Mouse (Mus musculus) forebrain, embryonic 13.5 days (tissue): ENCODE results near the gene Abhd17a. TPM values are rescaled to one million over a fixed set of nuclear protein-coding genes. Genes with fewer than 3 reads are reported as not detected.

Experiments
- ATAC-seq: fragments of 200-750 bp; cut with Nextera tagmentation; 2 replicates; pipeline ENCODE4 v1.8.0; 2017
- H3K27ac ChIP-seq: fragments of 300-500 bp; sonication (generic); 2 replicates; pipeline ENCODE4 v1.5.1; 2015; ENCODE audit warnings: inconsistent platforms, mild to moderate bottlenecking, moderate library complexity
- H3K27me3 ChIP-seq: fragments of 300-500 bp; sonication (generic); 2 replicates; pipeline ENCODE4 v1.6.1; 2015; ENCODE audit warnings: mild to moderate bottlenecking, inconsistent platforms
- H3K36me3 ChIP-seq: fragments of 300-500 bp; sonication (generic); 2 replicates; pipeline ENCODE4 v1.6.1; 2015; ENCODE audit warnings: mild to moderate bottlenecking, inconsistent platforms; ENCODE audit not compliant: poor library complexity, severe bottlenecking
- H3K4me1 ChIP-seq: fragments of 300-500 bp; sonication (generic); 2 replicates; pipeline ENCODE4 v1.6.1; 2015; ENCODE audit warnings: inconsistent platforms
- H3K4me2 ChIP-seq: fragments of 300-500 bp; sonication (generic); 2 replicates; pipeline ENCODE4 v1.6.1; 2015; ENCODE audit warnings: inconsistent platforms, mild to moderate bottlenecking, moderate library complexity
- H3K4me3 ChIP-seq: fragments of 300-500 bp; sonication (generic); 2 replicates; pipeline ENCODE4 v1.5.1; 2015; ENCODE audit warnings: mild to moderate bottlenecking, inconsistent platforms
- H3K9ac ChIP-seq: fragments of 300-500 bp; sonication (generic); 2 replicates; pipeline ENCODE4 v1.6.1; 2015; ENCODE audit warnings: mild to moderate bottlenecking, inconsistent platforms
- H3K9me3 ChIP-seq: fragments of 300-500 bp; sonication (generic); replicated peaks from 2 replicates; pipeline ENCODE4 v1.6.1; 2016; ENCODE audit warnings: inconsistent platforms
- WGBS: fragments of 180-500 bp; shearing (Covaris S2); methylation state at CpG from one replicate; pipeline ENCODE4 v1.1.7; 2015; 5-methylcytosine and 5-hydroxymethylcytosine counted together
- polyA plus RNA-seq: library from polyadenylated mRNA; unstranded; fragments of >200 nt; fragmentation: Nextera tagmentation; extraction: Ambion mirVana; gene quantifications from 2 replicates; pipeline ENCODE4 v1.2.1, GENCODE M21; 2015

The Abhd17a gene
- polyA plus RNA-seq, 1 experiment from 2014 or later = 72.3 TPM

GRCm38 (mm10) chr10:80552364-80552763, 37.8 kb downstream of the Abhd17a start:
- 62% methylated on average over 9 of the region's 9 CpGs for WGBS

GRCm38 (mm10) chr10:80549279-80549678, 40.9 kb downstream of the Abhd17a start:
- Histone ChIP-seq H3K36me3 (peaks cover 64% of the 10 kb centered on the region), H3K4me2 (no peak overlapping the region), H3K4me1 (no peaks in the 10 kb centered on the region), H3K27me3 (no peaks in the 10 kb centered on the region), H3K9me3 (no peaks in the 10 kb centered on the region), H3K9ac (no peak overlapping the region), H3K27ac (no peak overlapping the region), H3K4me3 (no peak overlapping the region)
- ATAC-seq = no peak
- 93% methylated on average over 21 of the region's 21 CpGs for WGBS

More at GRCm38 (mm10) chr10:80552364-80552763, 37.8 kb downstream of the Abhd17a start:
- no peak overlapping the region for H3K9ac ChIP-seq
- H3K4me3 ChIP-seq = no peak overlapping the region
- H3K4me2 ChIP-seq = no peak overlapping the region
- no peaks in the 10 kb centered on the region for H3K9me3 ChIP-seq
- no peak for ATAC-seq
- H3K27me3 ChIP-seq = no peaks in the 10 kb centered on the region
- H3K4me1 ChIP-seq = peaks cover under 1% of the 10 kb centered on the region; the same call in 1 of the 2 replicates
- no peak overlapping the region for H3K27ac ChIP-seq
- H3K36me3 ChIP-seq = peaks cover 33% of the 10 kb centered on the region

- Histone ChIP-seq H3K27me3 (no peaks in the 10 kb centered on the region), H3K4me1 (no peaks in the 10 kb centered on the region), H3K27ac (no peak overlapping the region), H3K9ac (no peak overlapping the region), H3K36me3 (peaks cover 72% of the 10 kb centered on the region), H3K9me3 (no peaks in the 10 kb centered on the region), H3K4me3 (no peak overlapping the region), H3K4me2 (no peak overlapping the region)
- ATAC-seq = peak; percentile 57
- WGBS = 79% methylated on average over 10 of the region's 10 CpGs
These were observed 41.6 kb downstream of the Abhd17a start for GRCm38 (mm10) chr10:80548428-80549006.

- no peaks in the 10 kb centered on the region for H3K27me3 ChIP-seq
- no peaks in the 10 kb centered on the region for H3K4me1 ChIP-seq
- no peaks in the 10 kb centered on the region for H3K9me3 ChIP-seq
- H3K4me3 ChIP-seq = no peak overlapping the region
- no peak for ATAC-seq
- no peak overlapping the region for H3K27ac ChIP-seq
- no peak overlapping the region for H3K4me2 ChIP-seq
- 92% methylated on average over 15 of the region's 15 CpGs for WGBS
- no peak overlapping the region for H3K9ac ChIP-seq
- peaks cover 81% of the 10 kb centered on the region for H3K36me3 ChIP-seq
These were observed 42.6 kb downstream of the Abhd17a start for GRCm38 (mm10) chr10:80547539-80547938.

- Histone ChIP-seq H3K36me3 (peaks cover 87% of the 10 kb centered on the region), H3K4me2 (no peak overlapping the region)
- ATAC-seq = no peak
These were observed 43.2 kb downstream of the Abhd17a start for GRCm38 (mm10) chr10:80546945-80547344.

GRCm38 (mm10) chr10:80545590-80545989, 44.6 kb downstream of the Abhd17a start:
- Histone ChIP-seq H3K27ac (no peak overlapping the region), H3K9me3 (no peaks in the 10 kb centered on the region), H3K4me2 (no peak overlapping the region), H3K4me1 (no peaks in the 10 kb centered on the region), H3K4me3 (no peak overlapping the region), H3K36me3 (peaks cover 98% of the 10 kb centered on the region), H3K27me3 (no peaks in the 10 kb centered on the region), H3K9ac (no peak overlapping the region)
- ATAC-seq = no peak
- WGBS = 94% methylated on average over 8 of the region's 8 CpGs

More at GRCm38 (mm10) chr10:80546945-80547344, 43.2 kb downstream of the Abhd17a start:
- no peak overlapping the region for H3K9ac ChIP-seq
- 98% methylated on average over 4 of the region's 4 CpGs for WGBS
- no peaks in the 10 kb centered on the region for H3K9me3 ChIP-seq
- H3K27me3 ChIP-seq = no peaks in the 10 kb centered on the region
- H3K4me1 ChIP-seq = no peaks in the 10 kb centered on the region
- H3K4me3 ChIP-seq = no peak overlapping the region
- no peak overlapping the region for H3K27ac ChIP-seq

GRCm38 (mm10) chr10:80543873-80544272, 46.3 kb downstream of the Abhd17a start:
- Histone ChIP-seq H3K4me1 (peaks cover 1% of the 10 kb centered on the region; the same call in 1 of the 2 replicates), H3K36me3 (peaks cover 81% of the 10 kb centered on the region), H3K9me3 (no peaks in the 10 kb centered on the region), H3K4me2 (no peak overlapping the region), H3K27ac (no peak overlapping the region), H3K4me3 (no peak overlapping the region), H3K9ac (no peak overlapping the region), H3K27me3 (peaks cover 3% of the 10 kb centered on the region; the same call in 1 of the 2 replicates)
- 93% methylated on average over 14 of the region's 14 CpGs for WGBS
- ATAC-seq = no peak

- Histone ChIP-seq H3K4me1 (peaks cover 9% of the 10 kb centered on the region), H3K4me2 (no peak overlapping the region), H3K4me3 (no peak overlapping the region), H3K36me3 (peaks cover 37% of the 10 kb centered on the region), H3K9ac (no peak overlapping the region), H3K27me3 (peaks cover 42% of the 10 kb centered on the region), H3K9me3 (no peaks in the 10 kb centered on the region), H3K27ac (no peak overlapping the region)
- WGBS = 60% methylated on average over 5 of the region's 5 CpGs
- no peak for ATAC-seq
These were observed 50.6 kb downstream of the Abhd17a start for GRCm38 (mm10) chr10:80539493-80539892.

- ATAC-seq = peak; percentile 66; the same call in 1 of the 2 replicates
- Histone ChIP-seq H3K9me3 (no peaks in the 10 kb centered on the region), H3K9ac (no peak within 1 kb of the TSS), H3K27me3 (peaks cover 47% of the 10 kb centered on the region), H3K4me2 (peak within 1 kb of the TSS; percentile 45), H3K4me1 (peaks cover 9% of the 10 kb centered on the region), H3K27ac (no peak within 1 kb of the TSS), H3K4me3 (peak within 1 kb of the TSS; percentile 12; the same call in 1 of the 2 replicates), H3K36me3 (peaks cover 30% of the 10 kb centered on the region)
- 3% methylated on average over 30 of the region's 30 CpGs for WGBS
These were observed 51.3 kb downstream of the Abhd17a start, which contains the start of gene Atp8b3 for GRCm38 (mm10) chr10:80538710-80539394. Atp8b3 (minus strand) TSS chr10:80539124.

GRCm38 (mm10) chr10:80538180-80538579, 52.0 kb downstream of the Abhd17a start:
- 54% methylated on average over 5 of the region's 5 CpGs for WGBS
- no peak overlapping the region for H3K27ac ChIP-seq

GRCm38 (mm10) chr10:80535711-80536110, 54.4 kb downstream of the Abhd17a start:
- H3K4me2 ChIP-seq = no peak overlapping the region
- peaks cover 9% of the 10 kb centered on the region for H3K4me1 ChIP-seq
- H3K27ac ChIP-seq = no peak overlapping the region
- 8% methylated on average over 13 of the region's 13 CpGs for WGBS
- no peaks in the 10 kb centered on the region for H3K9me3 ChIP-seq
- H3K27me3 ChIP-seq = peaks cover 47% of the 10 kb centered on the region
- no peaks in the 10 kb centered on the region for H3K36me3 ChIP-seq
- no peak for ATAC-seq
- no peak overlapping the region for H3K4me3 ChIP-seq
- no peak overlapping the region for H3K9ac ChIP-seq

More at GRCm38 (mm10) chr10:80538180-80538579, 52.0 kb downstream of the Abhd17a start:
- Histone ChIP-seq H3K9me3 (no peaks in the 10 kb centered on the region), H3K4me2 (no peak overlapping the region), H3K9ac (no peak overlapping the region), H3K27me3 (peaks cover 47% of the 10 kb centered on the region), H3K4me3 (no peak overlapping the region), H3K36me3 (peaks cover 24% of the 10 kb centered on the region), H3K4me1 (peaks cover 9% of the 10 kb centered on the region)
- no peak for ATAC-seq

- no peak for ATAC-seq
- H3K27me3 ChIP-seq = peaks cover 47% of the 10 kb centered on the region
These were observed 55.1 kb downstream of the Abhd17a start for GRCm38 (mm10) chr10:80535071-80535470.

More at GRCm38 (mm10) chr10:80535071-80535470, 55.1 kb downstream of the Abhd17a start:
- WGBS = 8% methylated on average over 14 of the region's 14 CpGs
- Histone ChIP-seq H3K4me1 (peaks cover 9% of the 10 kb centered on the region), H3K9me3 (no peaks in the 10 kb centered on the region), H3K4me3 (0 out of 2 replicates have a peak overlapping the region, but pooled peaks have one; percentile 11), H3K36me3 (no peaks in the 10 kb centered on the region), H3K4me2 (peak overlapping the region; percentile 21; the same call in 1 of the 2 replicates), H3K9ac (no peak overlapping the region), H3K27ac (no peak overlapping the region)
